Mouse (Mus musculus) kidney, adult 9 months (tissue): ENCODE measurements around the gene Tmem184b.

Experiments used
- DNase-seq: peaks from one replicate; pipeline ENCODE4 v3.0.0; 2022

Tmem184b gene

DNA sequence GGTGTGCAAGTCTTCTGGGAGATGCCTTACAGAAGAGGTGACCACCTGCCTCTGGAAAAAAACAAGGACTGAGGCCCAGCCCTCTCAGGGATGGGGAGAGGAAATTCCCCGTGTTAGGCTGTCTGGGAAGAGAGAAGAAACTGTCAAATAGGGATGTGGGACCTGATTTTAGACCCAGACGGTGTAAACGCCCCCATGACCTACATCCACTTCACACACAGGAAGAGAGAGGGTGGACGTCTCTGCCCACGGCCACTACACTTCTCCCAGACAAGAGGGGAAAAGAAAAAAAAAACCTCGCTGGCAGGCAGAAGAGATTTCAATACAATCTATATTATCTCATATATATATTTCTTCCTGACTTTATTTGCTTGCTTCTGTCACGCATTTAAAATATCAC is 43.0 kb downstream of the Tmem184b start:
- no peak for DNase-seq

GRCm38 (mm10) chr15:79359954-79360353 is 43.4 kb downstream of the Tmem184b start:
- peak; percentile 58 for DNase-seq

- peak; percentile 36 for DNase-seq
These were observed 45.2 kb downstream of the Tmem184b start for GRCm38 (mm10) chr15:79357974-79358690.

- DNase-seq = peak; percentile 62
These were observed 46.1 kb downstream of the Tmem184b start for GRCm38 (mm10) chr15:79357036-79357911.

DNA sequence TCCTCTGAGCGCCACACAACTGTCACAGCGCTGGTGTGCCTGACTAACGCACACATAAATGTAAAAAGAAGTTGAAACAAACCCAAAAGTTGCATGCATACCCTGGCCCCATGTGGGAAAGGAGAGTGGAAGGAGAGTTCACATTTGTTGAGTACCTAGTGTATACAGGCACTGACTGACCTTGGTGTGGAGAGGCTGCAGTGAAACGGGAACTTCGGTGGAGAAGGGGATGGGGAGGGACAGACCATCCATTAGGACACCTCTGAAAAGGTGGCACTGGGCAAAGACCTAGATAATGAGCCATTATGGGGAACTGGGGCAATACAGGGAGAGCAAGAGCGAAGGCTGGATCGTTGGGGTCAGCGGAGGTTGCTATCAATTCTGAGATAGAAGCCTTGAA is 46.9 kb downstream of the Tmem184b start:
- no peak for DNase-seq

DNA sequence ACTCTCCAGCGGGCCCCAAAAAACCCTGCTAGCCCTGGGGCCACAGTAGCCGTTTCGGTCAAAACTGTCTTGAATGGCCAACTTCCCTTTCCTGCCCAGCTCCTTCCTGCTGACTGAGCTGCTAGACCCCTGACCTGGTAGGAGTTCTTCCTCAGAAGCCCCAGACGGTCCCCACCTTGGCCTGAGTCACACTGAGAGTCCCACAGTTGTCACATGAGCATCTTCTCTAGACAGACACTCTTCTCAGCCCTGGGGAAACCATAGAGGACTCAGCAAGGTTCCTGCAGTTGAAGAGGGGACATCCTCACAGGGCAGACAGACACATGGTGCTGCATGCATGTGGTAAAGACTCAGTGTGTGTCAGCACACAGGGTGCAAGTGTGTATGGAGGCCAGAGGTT is 48.8 kb downstream of the Tmem184b start:
- DNase-seq = no peak

GRCm38 (mm10) chr15:79353690-79354305 is 49.6 kb downstream of the Tmem184b start:
- DNase-seq = no peak

DNA sequence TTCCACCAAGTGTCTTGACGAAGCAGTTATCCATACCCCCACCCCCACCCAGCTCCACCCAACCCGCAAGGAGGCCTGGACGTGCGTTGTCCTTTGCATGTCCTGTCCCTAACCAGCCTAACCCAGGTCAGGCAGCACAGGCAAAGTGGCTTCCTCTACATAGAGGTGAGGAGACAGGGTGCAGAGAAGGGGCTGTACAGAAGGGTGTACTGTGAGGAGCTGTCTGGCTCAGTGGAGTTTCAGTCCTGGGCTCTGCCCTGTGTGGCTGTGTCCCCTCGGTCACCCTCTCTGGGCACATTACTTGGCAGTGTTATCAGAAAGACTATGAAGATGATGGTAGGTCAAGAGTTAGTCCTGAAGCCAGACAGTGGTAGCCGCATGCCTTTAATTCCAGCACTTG is 50.9 kb downstream of the Tmem184b start:
- no peak for DNase-seq

DNA sequence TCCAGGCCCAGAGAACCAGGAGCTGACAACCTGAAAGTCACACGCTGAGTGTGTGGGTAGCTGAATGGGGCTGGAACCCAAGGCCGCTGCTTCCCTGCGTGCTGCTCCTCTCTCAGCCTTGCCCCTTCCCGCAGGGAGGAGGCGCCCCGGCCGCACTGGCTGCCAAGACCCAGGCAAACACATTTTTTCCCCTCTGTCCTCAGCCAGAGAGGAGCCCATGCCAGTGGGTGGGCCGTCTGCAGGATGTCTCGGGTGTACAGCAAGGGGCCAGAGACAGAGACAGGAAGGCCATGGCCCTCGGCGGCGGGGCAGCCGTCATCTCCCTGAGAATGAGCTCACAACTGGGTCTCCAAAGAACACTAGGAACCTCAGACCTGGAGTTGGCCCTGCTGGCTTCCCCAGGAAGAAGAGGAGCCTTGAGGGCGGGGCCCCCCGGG is 52.0 kb downstream of the Tmem184b start:
- peak; percentile 65 for DNase-seq

DNA sequence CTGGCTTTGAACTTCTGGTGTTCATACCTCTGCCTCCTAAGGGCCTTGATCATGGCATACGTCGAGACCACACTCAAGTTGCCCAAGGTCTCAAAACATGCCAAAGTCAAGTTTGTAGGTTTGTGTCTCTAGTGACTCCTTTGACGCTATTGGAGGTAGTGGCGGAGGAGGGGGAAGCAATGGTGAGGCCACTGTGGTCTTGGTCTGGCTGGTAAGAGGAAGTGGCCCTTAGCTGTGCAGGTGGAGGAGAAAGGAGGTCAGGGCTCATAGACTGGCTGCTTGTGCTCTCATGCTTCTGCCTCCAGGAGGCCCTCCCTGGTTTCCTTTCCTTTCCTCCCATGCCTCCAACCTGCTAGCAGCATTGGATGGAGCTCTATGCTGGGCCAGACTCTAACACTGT is 52.5 kb downstream of the Tmem184b start:
- DNase-seq = no peak

DNA sequence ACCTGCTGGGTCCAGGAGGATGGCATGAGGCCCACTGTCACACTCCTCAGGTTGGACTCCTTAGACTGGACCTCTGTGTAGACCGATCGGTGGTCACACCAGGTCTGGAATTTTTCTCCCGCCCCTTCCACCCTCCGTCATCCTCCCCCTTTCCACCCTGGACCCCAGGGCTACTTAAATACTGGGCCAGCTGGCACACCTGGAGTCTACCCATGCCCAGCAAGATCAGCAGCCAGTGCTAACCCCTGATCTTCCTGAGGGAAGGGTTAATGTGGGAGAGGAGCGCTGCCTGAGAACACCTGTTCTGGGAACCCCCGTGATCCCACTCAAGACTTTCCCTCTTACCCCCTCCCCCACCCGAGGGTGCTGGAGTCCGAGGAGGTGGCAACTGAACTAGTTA is 54.7 kb downstream of the Tmem184b start:
- DNase-seq = no peak

DNA sequence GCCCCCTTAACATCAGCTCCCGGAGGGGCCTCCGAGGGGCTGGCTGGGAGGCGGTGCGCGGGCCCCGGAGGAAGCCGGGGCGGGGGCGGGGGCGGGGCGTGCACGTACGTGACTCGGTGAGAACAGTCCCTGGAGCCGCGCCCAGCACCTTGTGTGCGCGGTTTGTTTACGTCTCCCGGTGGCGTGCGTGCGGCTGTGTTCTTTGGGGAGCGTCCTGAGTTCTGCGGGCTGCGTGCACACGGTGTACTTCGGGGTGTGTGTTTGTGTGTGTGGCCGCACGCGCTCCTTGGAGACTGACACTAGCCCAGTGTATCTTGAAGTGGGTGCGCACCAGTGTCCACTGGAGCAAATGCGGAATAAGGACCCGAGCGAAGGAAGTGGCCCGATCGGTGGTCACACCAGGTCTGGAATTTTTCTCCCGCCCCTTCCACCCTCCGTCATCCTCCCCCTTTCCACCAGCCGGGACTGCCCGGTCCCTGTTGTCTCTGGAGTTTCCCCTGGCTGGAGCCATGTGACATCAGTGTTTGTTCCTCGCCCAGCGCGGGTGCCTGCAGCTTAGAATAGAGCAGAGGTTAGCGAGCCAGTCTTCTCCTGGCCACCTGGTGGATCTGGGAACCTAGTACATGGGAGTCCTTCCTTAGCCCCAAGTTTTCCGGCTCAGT is 55.4 kb downstream of the Tmem184b start:
- DNase-seq = peak; percentile 69

DNA sequence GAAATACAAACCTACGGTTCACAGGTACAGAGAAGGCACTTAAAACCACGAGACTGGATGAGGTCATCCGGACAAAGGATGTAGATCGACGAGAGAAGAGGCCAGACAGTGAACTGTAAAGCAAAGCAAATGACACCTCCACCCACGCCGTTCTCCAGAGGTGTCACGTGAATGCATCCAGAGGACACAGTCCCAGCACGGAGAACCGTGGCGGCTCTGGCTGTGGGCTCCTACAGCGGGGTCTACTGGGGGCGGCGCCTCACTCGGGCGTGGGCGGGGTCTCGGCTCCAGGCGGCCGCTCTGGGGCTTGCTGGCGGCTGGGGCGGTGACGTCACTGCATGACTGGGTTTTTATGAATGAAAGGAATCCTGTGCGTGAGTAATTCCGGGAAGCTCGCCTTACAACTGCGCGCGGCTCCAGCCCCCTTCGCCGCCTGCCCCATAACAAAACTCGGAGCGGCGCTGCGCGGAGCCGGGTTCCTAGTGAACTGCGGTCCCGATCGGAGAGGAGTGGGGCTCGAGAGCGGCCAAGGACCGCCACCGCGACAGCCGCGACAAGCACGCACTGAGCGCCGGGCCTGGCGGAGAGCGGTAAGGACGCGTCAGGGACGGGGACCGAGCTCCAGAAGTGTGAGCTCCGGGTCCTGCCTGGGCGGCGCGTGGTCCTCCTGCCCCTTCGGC is 56.1 kb downstream of the Tmem184b start:
- peak; percentile 83 for DNase-seq

DNA sequence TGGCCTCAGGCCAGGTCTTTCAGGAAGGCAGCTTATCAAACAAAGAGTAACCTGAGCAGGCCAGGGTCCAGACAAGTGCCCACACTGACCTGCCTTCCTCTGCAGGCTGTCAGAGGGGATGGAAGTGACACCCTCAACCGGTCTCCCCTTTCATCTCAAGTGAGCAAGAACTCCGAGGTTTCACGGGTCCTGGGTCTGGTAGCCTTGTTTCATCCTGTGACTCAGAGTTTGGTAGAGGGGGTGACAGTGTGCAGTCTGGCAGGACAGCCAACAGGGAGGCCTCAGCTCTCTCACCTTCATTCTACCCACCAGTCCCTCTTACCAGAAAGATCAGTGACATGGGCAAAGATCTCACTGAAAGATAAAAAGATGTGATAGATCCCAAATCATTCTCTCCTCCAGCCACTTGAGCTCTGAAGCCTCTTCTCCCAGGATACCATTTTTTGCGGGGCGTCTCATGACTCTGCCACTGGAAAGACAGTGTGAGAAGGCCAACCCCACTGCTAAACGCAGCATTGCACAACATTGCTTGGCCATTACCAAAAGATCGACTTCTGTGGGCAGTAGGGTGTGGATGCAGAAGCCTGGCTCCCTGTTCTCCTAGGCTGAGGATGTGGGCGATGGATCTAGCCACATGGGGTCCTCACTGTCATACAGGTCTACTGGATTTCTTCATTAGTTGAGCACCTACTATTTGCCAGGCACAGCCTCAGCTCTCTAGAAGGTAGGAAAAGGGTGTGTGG is 57.1 kb downstream of the Tmem184b start, which contains the start of gene Maff:
TSS of gene Maff (plus strand) at position 571 of the 743 bp plus-strand sequence.
- no peak for DNase-seq

GRCm38 (mm10) chr15:79344627-79345026 is 58.7 kb downstream of the Tmem184b start:
- peak; percentile 78 for DNase-seq

GRCm38 (mm10) chr15:79342641-79343337 is 60.6 kb downstream of the Tmem184b start:
- DNase-seq = no peak

DNA sequence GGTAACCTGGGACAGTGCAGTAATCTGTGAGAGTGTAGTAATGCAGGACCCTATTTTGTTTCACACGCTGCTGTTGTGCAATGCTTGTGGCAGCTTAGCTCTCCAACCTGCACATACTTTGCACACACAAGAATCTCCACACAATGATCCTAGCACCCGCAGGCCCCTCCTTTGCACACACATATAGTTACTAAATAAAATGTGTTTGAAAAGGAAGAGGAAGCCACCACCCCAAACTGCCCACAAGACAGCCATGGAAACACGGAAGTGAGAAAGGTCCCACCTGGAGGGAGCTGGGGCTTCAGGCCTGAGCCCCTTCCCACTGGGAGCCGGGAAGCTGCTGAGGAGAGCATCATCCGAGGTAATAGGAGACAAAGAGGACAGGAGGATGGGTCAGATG is 64.4 kb downstream of the Tmem184b start:
- no peak for DNase-seq

GRCm38 (mm10) chr15:79335061-79335655 is 68.2 kb downstream of the Tmem184b start:
- no peak for DNase-seq

- DNase-seq = peak; percentile 82
These were observed 70.0 kb downstream of the Tmem184b start for GRCm38 (mm10) chr15:79333409-79333808.

DNA sequence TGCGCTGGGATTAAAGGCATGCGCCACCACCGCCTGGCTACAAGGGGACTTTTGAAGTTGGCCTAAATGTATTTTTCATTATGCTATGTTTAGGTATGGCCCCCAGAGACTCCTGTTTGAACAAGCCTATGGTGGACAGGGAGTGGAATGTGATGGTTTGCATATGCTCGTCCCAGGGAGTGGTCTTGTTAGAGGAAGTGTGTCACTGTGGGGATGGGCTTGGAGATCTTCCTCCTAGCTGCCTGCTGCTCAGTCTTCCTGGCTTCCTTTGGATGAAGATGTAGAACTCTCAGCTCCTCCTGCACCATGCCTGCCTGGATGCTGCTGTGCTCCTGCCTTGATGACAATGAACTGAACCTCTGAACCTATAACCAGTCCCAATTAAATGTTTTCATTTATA is 72.8 kb downstream of the Tmem184b start:
- no peak for DNase-seq

GRCm38 (mm10) chr15:79329979-79330363 is 73.4 kb downstream of the Tmem184b start:
- DNase-seq = no peak
